Mouse (Mus musculus) thymus, postnatal 36 days (tissue): ENCODE measurements at regions not wholly inside any gene's neighbourhood (a gene's known extent, or its start where the extent isn't known, plus 50 kb on each side); places are given as distances from the start of the nearest gene placed in this dataset.

Source experiments
- DNase-seq, 2 experiments: peaks; one replicate each; pipeline ENCODE4 v3.0.0; 2022; ENCODE audit warnings: mixed read lengths in 2 of 2

DNA sequence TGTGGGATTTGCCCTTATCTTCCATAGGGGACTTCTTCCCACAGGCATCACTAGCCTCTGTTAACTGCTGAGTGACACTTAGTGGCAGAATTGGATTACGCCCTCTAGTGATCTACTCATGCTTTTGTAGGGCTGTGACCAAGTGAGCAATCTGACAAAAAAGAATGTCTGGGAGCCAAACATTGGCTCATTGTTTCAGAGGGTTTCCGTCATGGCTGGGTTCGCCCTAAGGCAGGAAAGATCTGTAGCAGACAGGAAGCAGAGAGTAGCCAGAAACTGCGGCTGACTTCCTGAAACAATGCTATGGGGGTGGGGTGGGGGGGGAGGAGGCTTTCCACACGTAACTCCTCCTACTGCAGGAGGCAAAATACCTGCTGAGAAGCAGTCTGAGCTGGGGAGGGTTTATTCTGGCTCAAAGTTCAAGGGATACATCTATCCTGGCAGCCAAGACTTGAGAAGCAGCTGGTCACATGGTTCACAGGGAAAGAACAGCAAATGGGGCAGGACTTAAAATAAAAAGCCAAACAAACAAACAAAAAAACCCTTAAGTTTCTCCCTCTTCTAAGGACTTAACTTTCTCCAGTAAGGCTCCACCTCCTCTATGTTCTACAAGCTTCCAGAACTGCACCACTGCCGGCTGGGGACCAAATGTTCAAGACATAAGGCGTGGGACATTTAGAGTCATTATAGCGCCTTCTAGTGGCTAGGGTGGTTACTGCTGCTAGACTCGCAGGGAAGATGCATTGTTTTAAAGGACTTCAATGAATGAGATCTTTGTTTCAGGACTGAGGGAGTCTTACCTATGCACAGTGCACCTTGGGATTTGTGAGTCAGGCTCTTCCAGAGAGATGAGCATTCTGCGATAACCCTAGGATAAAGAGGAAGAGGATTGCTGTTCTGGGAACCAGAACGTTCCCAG, 281.8 kb upstream of the Eef2kmt start:
- peak in 1 of 2 experiments; percentile 5 for DNase-seq

DNA sequence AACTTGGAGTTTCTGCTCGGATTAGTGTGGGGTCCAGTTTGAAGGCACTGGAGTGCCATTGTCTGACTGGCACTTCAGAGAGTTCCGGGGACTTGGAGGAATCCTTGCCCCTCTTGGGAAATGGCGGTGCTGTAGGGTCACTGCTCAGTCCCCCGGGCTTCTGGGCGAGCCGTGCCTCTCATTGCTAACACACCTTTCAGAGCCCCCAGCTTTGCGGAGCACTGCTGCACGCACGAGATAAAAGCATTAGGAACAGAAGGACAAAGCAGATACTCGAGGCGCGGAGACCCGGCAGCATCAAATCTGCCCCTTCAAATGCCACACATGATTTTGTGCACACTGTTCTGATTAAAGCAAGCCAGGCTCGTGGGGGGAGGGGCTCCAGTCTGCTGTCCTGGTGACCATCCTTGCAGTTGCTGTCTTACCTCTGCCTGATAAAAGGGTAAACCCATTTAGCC, 280.8 kb upstream of the Eef2kmt start:
- no peak for DNase-seq

DNA sequence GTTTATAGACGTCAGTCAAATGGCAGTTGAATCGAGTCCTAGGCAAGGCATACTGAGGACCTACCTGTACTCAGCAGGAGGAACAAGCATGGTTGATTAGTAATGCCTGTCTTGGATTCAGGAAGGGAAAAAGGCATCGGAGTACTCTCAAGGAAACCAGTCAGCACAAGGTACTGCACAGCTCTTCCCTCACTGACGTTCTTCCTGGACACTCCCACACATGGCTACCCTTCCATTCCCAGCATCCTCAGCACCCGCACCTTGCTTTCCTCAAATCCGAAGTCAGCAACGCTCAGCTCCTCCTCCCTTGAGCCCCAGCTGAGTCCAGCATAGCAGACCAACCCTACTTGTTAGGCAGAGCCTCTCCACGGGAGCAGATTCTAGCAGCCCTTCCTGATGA, 279.6 kb upstream of the Eef2kmt start:
- no peak for DNase-seq

DNA sequence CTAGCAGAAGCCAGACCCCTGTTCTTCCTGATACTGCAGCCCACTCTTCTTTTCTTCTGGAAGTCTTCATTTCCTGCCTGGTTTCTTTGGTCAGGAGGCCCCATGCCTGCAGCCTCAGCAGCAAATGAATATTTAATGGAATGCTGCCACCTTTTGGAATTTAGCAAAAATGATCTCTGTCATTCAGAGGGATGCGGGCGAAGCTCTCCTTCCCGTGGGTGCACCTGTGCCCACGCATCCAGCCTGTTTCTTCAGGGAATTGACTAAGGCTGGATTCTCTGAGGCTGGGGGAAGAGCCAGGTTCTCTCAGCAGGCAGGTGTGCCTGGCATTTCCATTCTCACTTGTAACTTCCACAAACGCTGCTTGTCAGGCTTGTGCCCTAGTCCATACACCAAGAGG, 279.1 kb upstream of the Eef2kmt start:
- no peak for DNase-seq

DNA sequence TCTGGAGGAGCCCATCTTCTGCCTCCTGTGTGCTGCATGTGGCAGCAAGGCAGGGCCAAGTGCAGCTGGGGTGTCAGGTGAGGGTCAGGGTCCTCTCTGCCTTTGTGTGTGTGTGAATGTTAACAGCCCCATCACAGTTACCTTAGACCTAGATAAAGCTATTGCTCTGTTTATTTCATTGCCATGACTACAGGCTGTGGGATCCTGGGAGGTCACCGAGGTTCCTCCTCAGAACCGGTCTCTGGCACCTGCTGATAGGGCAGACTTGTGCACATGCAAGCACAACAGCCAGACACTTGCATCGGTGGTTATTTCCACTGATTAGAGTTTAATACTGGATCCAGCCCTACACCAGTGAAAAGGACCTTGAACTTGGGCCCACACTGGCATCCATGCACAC, 278.6 kb upstream of the Eef2kmt start:
- no peak for DNase-seq

DNA sequence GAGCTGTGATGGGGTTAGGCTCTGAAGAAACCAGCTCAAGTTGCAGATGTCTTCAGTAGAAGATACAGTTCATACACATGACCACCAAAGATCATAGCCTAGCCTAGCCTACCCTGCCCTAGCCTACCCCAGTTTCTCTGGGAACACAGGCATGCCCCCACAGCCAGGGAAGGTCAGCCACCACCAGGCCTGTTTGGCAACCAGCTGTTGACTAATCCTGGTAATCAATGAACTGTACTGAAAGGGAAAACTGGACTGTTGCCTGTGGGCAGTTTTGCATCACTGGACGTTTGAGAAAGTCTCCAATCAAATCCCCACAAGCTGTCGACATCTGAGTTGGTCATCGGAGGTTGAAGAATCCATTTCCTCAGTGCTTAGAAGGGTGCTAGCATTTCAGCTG, 276.5 kb upstream of the Eef2kmt start:
- DNase-seq = no peak

DNA sequence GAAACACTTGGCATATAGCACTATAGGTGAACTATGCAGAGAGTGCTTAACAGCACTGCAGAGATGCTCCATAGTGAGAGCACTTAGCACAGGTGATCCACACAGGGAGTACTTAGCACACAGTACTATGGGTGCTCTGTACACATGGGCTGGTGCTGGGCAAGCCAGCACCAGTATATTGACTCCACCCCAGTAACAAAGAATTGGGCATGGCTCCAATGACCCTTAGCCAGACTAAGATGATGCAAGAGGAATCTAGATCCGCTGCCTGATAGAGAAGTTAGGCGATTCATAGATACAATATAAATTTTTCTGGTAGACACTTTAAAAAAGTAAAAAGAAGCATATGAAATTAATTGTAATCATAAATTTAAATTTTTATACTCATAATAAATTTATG, 274.0 kb upstream of the Eef2kmt start:
- DNase-seq = no peak

DNA sequence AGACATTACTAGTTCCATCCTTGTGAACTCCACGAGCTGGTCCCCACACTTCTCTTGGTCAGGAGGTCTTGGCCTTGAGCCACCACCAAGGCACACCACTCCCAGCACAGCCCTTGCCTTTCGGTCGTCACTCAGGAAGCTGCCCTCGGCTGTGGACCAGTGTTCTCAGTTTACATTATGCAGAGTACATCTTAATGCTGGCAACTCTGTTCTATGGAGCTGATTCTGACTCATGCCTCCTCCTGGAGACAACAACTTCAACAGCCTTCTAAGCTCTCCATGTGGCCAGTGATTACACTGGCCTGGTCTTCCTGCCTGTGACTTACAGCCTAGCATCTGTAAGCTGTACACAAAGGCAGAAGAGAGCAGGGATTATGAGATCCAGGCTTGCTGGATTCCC, 272.2 kb upstream of the Eef2kmt start:
- no peak for DNase-seq

DNA sequence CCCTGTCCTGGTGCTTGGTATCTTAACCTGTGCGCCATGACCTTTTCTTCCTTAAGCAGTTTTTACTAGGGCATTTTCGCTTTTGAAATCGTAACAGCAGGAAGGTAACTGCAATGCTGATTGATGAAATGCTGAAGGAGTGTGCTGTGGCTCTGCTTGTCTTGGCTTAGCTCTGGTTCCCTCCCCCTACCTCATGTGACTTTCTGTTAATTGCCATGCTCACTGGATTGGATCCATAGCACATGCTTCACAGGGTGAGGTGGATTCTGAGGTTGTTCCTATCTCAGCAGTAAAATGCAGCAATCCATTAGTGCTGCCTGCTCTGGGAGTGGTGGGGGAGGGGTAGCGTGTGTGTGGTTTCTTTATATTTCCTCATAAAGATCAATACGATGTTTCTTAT, 268.6 kb upstream of the Eef2kmt start:
- DNase-seq = no peak

DNA sequence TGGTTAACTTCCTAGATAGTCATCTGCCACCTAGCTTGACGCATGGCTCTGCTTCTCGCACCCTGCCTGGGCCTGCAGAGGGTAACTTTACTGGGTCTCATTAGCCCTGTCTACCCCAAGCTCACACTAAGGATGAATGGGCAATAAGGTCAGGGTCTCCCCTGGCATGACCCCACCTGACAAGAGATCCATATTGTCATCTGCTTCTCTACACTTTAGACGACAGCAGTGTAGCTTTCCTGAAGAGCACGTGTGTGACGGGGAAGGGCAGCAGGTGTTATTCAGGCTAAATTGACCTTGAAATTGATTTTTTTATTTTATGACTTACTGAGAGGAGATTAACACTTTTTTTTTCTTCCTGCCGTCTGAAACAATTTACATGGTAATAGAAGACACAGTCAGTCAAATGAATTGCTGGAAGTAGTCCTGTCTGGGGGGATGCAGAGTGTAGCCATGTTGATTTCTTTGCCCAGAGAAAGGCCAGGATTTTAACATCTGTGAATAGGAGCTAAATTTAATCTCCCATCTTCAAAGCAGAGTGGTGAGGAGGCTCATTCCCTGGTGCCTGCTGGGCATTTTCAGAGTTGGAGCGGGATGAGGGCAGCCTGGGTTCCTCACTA, 267.7 kb upstream of the Eef2kmt start:
- DNase-seq = no peak

DNA sequence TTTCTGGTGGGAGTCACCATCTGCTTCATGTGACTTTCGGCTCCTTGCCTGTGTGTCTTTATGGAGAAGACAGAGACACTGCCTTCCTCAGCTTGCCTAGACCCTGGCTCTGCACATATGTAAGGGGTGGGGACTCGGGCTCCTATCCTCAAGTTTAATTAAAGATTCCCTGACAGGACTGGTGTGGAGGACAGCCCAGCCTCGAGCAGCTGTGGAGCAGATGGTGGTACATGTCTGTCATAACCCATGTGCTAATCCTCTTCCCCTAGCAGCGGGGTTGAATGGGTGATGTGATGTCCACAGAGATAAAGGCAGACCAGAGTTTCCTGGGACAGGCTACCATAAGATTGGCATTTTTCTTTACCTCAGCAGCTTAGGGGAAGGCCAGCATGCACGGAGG, 262.0 kb upstream of the Eef2kmt start:
- DNase-seq = no peak

DNA sequence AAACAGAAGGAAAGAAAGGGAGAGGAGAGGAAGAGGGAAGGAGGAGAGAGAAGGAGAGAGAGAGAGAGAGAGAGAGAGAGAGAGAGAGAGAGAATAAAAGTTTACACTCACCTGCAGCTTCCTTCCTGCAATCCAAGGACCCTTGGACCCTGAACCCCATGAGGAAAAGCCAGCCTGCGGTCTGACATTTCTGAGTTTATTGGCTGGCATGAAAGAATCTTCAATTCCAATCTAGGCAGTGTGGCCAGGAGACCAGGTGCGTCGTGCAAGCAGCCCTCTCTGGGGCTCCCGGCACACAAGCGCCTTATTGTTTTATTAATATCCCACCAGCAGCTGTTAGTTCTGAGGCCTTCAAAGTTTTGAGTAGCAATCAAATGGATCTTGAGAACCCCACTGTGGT, 260.1 kb upstream of the Eef2kmt start:
- DNase-seq = no peak

DNA sequence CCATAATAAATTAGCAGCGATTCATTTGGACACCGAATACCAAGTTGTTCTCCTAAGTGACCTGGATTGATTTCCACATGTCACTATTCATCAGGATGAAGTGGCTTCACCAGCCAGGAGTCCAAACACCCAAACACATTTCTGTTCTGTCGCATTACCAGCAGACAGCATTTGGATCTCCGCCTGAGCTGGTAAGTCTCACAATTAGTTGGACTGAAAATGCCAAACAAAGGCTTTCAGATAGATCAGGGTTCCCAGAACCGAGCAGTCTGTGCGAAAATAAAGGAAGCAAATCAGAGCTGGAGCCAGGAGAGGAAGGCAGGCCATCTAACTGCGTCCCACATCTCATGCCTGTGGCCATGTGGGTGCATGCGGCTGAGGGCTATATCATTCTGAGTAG, 251.5 kb upstream of the Eef2kmt start:
- no peak for DNase-seq

DNA sequence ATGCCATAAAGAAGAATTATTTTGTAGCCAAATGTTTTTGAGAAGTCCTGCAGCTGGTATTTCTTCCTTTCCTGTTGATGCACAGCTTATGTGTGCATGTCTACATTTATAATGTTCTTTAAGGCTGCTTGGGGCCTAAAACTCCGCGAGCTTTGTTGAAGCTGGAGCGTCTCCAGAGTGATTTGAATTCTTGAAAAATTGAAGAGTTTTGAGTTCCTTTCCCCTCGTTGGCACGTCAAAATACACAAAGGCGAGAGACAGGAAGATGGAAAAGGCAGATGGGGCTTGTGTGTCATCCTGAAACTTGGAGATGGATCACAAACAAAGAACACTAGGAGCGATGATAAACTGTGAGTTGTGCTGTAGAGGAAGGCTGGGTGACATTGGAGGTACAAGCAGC, 246.2 kb upstream of the Eef2kmt start:
- DNase-seq = no peak

DNA sequence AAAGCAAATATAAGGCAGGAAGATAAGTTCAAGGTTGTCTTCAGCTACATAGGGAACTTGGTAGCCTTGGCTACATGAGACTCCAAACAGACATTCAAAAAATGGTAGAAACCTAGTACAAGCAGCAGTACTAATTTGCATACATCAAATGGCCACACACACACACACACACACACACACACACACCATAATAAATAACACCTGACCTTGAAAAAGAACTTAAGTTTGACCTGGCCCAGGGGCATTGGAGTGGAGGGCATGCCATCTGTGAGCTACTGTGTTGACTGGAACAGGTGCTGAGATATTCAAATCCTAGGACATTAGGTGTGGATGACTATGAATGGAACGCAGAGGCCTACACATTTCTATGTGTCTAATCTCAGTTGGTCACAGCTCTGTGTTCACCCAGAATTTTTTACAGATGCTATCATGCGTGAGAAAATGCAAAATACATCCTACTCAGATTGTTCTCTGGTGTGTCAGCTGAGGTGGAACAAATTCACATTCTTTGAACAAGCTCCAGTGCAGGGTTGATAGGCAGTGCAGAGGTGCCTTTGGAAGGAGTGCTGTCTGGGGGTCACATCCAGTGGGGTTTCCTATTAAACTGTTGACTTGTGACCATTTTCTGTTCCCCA, 240.4 kb upstream of the Eef2kmt start:
- no peak for DNase-seq

DNA sequence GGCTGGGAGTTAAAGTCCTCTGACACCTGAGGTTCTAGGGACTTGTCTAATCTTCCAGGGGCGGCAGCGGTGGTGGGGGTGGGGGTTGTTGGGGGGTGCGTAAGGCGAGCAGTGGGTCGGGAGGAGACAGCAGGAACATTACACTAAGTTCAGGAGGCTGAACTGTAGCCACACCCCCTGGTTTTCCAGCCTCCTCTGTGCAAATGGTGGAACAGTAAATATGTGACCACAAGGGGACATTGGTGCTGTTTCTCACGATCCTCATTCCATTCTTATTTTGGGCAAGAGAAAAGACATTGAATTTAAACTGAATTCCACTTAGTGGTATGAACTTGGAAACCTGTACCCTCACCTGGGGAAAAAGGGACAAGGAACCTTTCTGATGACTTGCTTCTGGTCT, 237.6 kb upstream of the Eef2kmt start:
- no peak for DNase-seq

DNA sequence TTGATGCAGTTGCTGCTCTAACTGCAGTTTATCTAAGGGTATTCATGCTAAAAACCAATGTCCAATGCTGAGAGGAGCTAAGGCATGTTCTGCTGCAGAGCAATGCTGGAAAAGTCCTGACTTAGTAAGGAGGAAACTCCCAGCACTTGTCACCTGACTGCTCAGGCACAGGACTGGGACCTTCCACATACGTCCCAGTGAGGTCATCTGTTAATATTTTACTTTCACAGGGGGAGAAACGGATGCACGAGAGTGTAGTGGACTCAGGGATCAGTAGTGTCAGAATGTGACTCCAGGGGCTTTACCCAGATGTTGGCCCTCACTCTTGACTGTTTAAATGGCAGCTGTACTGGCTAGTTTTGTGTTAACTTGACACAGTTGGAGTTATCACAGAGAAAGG, 231.5 kb upstream of the Eef2kmt start:
- no peak for DNase-seq

DNA sequence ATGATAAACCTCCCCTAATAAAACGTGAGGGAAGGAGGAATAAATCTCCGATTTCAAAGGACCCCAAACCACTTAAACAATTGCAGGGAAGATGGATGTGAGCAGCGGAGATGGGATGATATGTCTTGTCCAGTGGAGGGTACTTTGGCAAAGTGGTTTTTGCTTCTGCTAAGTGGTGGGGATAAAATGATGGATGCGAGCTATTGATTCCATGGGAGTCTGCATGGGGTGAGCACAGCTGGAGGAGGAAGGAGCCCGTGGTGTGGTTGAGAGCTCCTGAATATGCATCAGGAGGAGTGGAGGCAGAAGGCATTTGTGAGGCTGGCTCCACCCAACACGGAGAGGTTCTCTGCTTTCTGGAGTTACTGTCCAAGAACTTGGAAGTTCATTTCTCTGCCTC, 227.6 kb upstream of the Eef2kmt start:
- no peak for DNase-seq

DNA sequence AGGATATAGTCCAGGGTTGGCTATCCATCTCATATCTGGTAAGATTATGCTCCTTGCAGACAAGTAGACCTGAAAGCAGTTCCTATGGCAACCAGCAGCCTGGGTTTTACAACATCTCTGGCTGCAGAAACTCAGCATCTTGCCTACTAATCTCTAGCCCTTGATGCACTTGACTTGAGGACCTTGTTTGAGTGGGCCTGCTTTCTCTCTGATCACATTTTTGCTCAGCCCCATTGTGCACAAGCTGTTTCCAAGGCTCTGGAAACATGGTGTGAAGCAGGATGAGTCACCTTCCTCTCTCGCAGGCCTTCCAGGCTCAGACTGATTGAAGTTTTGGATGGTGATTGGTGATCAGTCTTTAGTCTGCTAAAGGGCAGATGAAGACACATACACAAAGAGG, 224.4 kb upstream of the Eef2kmt start:
- no peak for DNase-seq

DNA sequence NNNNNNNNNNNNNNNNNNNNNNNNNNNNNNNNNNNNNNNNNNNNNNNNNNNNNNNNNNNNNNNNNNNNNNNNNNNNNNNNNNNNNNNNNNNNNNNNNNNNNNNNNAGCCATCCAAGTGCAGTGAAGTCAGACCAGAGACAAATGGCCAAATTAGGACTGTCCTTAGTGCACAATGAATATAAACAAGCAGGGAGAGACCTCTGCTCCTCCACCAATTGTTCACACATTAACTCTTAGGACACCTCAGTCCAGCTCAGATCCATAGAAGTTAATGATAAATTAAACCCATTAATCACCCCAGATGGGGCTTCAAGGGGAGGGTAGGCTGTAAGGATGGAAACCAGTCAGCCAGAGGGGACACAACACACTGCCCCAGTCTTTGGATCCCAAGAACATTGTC, 223.2 kb upstream of the Eef2kmt start:
- no peak for DNase-seq

DNA sequence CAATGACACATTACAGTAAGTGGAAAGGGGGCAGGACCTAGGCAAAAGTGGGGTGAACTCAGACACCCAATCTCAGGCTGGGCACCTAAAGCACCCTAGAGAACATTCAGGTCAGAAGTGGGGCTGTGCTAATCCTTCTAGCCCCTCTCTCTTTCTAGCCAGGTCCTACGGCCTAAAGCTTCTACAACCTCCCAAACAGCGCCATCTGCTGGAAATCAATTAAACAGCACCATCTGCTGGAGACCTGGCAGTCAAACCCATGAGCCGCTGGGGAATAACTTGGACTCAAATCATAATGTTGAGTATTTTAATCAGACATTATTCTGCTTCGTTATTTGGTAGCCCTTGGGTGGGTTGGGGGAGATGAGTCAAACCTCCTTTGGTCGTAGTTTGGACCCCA, 215.5 kb upstream of the Eef2kmt start:
- peak; percentile 36 to 46 for DNase-seq

DNA sequence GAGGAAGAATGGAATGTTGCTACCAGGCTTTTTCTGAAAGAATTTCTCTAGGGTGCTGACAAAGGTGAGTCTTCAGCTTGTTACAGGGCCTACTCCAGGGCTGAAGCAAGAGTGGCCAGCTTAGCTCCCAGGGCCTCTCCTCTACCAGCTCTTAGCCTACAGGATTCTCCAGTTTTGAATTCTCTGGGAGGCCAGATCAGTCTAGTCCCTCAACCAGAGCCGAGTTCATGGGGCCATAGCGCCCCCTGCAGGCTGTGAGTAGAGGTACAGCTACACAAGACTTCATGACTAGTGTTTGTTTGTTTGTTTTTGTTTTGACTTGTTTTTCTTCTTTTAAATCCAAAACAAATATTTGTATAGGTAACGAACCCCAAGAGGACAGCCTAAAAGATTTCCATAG, 211.8 kb upstream of the Eef2kmt start:
- DNase-seq = peak; percentile 41 to 45

DNA sequence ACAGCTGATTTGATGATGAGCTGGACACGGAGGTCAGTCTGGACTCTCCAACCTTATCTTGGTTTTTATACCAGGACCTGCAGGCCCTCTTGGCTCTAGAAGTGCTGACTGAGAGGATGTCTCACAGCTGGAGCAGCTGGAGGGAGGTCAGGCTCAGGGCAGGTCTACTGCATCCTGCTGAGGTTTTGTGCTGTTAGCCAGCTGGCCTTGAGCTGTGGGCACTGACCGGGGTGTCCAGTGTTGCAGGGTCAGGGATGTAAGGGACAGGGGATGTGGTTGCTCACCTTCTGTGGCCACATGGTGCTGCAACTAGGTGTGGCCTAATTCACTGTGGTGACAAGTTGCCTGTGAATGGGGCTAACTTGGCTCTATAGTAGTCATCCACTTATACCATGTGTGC, 211.0 kb upstream of the Eef2kmt start:
- DNase-seq = no peak

DNA sequence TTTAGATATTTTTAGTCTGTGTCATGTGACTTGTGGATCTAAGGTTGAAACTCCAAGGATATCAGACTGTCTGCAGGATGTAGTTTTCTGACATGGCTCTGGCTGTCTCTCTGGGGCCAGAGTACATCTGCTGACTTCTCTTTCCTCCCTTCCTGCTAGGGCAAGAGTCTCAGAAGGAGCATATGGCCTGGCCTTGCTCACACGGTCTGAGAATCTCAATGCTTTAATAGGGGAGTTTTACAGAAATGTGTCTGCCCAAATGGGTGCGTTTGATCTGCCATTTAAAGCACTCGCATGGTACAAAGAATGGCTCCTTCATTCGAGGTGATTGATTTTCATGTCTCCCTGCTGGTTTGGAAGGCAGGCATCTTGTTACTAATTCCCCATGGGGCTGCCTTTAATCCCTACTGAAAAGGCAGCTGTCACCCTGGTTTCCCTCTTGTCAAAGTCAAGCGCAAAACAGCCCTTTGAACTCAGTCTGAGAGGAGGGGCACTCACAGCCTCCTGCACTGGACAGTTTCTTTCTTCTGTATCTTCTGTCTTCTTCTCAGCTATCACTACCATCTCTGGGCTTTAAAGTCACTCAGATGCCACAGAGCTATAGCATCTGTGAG, 199.7 kb upstream of the Eef2kmt start:
- DNase-seq = no peak
